Mouse (Mus musculus) E14TG2a.4 (cell line): Measurements from ENCODE around the gene 4930402F06Rik.

Experiments used
- CTCF ChIP-seq: conservative IDR thresholded peaks from 2 replicates; pipeline ENCODE4 v1.5.1; 2014; ENCODE audit warnings: low read length
- POU5F1 ChIP-seq: IDR thresholded peaks from 2 replicates; pipeline ENCODE4 v1.6.1; 2014; ENCODE audit warnings: low read length, borderline replicate concordance

- TF ChIP-seq CTCF (no peak), POU5F1 (no peak)
These were observed 46.4 kb upstream of the 4930402F06Rik start for GRCm38 (mm10) chr2:35443325-35443724.
